Mouse (Mus musculus) left cerebral cortex, adult 11 months (tissue): ENCODE data around the gene Pcdh15.
A peak's percentile ranks its signal among the peaks of the same experiment; 100 is the strongest.

Experiments used
- DNase-seq: peaks from one replicate; pipeline ENCODE4 v3.0.0; 2022; ENCODE audit warnings: low spot score

The Pcdh15 gene

DNA sequence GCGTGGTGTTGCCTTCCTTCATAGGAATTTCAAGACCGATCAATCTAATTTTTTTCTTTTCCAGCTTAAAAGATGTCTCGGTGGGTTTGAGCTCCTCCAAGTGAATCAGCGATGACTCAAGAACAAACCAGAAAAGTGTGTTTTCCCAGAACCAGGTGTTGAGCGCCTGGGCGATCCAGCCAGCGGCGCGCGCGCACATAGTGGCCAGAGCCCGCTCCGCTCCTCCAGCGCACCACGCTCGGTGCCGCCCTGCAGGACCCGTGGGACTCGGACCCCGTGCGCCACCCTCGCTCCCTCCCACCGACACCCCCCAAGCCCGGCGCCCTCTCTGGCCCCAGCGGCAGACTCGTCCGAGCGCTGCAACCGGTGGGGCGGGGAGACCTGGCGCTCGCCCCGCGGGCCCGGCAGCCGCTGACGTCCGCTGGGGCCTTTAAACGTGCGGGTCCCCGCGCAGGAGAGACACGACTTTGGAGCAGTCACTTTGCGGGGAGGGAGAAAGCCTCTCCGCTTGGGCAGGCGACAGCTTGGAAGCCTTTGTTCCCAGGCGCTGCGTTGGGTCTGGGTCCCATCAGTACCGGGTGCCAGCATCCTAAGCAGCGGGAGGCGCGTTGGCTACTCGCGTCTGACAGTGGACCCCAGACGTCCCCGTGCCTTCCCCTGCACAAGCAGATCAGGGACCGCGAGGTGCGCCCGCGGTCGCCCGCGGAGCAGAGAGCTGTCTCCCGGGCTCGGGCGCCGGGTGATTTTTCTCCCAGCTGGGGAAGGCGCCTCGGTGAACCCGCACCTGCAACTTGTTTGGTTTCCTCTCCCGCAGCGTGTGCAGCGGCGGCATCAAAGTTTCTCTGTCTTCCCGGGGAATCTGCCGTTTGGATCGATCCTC is at the start of gene Pcdh15:
Gene Pcdh15 (plus strand): TSS at position 377 of the 880 bp plus-strand sequence.
- no peak for DNase-seq

DNA sequence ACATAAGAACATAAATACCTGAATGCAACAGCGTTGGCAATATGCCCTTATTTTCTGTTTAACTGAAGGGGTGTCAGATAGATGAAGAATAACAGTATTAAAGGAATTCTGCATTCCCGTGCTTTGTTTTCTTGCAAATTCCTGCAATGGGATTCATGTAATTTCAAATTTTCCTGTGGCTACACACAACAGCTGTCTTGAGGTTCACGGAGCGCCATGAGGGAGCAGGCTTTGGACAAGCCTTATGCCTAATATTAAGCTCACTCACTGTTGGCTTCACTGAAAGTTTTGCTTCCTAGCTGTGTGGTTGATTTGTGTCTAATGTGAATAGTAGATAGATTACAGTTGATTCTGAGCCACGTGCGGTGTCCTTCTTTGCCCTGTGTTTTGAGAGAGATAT is 47.1 kb upstream of the Pcdh15 start:
- DNase-seq = no peak

DNA sequence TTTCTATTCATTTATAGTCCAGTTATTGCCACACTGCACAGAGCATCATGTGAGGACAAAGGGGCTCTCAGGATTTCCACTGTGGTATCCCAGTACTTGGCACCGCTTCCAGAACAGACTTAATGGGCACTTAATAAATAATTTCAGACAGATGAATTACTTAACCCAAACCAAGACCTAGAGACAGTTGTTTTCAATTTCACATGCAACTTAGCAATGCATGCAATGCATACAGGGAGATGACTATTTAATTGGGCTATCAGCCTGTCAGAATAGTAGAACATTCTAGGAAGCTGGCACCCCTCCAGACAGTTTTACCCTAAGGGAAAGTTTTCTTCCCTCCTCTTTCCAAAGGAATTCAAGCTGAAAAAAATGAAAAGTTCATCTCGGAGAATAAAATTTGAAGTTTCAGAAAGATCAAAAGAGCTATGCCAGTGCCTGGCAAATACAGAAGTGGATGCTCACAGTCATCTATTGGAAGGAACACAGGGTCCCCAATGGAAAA is 39.4 kb upstream of the Pcdh15 start:
- DNase-seq = no peak

DNA sequence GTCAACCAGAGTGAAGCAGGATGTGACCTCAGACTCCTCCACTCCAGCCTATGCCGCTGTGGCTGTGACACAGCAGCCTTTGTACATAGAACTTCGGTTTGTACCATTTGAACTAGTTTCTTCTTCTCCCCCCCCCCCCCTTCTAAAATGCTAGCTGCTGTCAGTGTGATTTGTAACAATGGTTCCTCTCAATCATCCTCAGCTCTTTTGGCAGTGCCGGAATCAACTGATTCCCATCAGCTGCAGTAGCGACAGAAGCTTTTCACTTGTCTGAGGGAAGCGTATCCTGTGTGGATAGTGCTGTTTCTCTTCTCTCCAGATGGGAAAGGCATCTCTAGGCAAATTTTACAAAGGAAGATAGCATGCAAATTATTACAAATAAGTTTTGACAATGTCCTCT is 12.4 kb upstream of the Pcdh15 start:
- no peak for DNase-seq

DNA sequence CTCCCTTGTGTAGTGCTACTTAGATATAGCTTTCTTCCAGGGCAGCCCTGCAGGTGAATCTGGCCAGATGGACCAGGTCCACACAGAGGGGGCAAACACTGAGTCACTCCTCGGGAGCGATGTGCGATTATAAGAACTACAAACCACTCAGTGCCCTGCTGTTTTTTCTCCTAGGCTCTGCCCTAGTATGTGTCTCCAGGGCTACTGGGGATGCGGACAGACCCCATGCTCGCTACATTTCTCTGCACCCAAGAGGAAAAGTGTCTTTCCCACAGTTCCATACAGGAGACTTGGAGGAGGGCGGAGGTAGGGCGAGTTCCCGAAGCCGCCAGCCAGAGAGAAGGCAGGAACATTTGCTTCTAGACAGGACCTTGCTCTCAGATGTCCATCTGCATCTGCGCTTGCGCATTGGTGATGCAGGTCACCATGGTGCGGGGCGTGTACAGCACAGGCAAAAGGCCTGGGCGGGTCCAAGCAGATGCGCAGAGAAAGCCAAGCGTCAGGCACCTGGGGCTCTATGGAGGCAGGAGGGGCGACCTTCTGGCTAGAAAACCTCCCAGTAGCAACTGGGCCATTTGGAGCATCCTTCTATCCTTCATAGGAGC is 2.5 kb upstream of the Pcdh15 start:
- peak; percentile 61 for DNase-seq

DNA sequence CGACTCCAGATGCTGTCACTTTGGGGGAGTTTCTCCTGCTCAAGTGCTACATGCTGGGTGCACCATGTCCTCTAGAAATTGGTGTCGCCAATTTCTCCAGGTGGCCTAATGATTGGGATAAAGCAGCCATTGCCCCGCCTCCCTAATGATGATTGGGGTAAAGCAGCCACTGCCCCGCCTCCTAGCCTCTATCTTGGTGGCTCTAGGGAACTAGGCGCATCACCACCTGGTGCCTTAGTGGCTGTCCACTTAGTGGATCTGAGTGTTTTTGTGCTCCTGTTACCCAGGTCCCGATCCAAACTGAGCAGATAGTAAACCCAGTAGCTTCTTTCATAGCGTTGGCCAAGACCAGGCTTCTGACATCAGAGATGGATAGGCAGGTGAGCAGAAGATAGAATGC is 2.0 kb upstream of the Pcdh15 start:
- no peak for DNase-seq

DNA sequence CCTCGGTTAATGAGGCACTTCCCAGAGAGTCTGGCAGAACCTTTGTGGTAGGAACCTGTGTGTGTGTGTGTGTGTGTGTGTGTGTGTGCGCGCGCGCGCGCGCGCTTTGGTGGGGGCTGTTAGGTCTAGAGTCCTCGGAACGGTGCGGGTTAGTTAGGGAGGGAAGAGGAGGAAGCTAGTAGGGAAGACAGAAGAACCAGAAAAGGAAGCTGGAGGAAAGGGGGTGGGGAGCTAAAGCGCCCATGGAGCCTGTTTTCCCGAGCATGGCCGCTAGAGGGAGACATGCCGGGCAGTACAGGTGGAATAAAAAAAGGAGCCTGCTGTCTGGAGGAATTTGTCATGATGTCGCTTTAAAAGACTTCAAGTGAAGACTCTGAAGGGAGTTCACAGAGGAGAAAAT is 1.2 kb upstream of the Pcdh15 start:
- peak; percentile 73 for DNase-seq

DNA sequence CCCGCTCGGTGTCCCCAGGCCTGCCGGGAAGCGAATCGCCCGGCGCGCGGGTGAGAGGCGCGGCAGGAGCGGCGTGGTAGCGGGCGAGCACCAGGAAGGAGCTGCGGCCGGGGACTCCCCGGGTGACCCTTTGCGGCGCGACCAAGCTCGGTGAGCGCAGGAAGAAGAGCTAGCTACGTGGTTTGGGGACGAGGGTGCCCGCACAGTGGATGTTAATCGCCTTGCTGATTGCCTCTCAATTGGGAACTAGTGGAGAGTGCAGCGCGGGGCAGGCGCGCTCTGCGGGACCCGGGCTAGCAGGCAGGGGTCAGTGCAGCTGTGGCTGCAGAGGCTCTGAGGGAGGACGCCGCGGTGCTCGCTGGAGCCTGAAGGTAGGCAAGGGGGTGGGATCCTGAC is 702 bp downstream of the Pcdh15 start:
- DNase-seq = no peak

DNA sequence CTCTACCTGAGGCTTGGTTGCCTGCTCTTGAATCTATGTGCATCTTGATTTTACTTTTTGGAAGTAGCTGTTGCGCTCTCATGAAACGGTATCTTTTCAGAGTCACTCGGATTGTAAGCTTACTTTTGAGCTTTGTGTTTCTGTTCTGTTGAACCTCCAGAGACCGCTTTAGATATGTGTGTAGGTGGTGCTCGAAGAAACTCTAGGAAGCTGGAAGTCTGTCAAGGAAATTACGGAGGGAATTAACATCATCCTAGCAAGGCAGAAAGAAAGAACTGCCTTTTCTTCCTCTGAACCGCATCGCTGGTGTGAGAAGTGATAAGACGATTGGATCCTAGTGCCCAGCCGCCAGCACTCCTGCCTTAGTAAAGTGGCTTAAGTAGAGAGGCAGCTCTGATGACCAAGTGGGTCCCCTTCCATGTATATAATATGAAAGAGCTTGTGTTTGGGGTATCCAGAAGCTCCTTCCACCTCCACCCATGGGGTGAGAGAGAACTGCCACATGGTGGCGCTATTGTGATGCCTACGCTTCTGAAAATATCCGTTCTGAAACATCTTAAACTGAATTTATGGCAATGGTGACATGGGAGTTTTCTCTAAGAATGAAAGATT is 4.3 kb downstream of the Pcdh15 start:
- no peak for DNase-seq

DNA sequence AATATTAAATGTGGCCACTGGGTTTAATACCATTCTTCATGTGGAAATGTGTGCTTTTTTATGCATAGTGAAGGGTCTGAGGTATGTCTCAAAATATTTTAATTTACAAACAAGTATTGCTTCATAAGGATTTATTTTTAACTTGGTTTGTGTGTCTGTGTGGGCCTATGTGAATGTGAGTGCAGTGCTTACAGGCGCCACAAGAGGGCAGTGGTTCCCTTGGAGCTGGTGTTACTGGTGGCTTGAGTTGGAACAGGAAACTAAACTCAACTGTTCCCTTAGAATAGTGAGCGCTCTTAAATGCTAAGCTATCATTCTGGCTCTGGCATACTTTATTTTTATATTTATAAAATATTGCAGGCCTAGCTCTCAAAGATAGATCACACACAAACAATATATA is 6.8 kb downstream of the Pcdh15 start:
- DNase-seq = no peak

DNA sequence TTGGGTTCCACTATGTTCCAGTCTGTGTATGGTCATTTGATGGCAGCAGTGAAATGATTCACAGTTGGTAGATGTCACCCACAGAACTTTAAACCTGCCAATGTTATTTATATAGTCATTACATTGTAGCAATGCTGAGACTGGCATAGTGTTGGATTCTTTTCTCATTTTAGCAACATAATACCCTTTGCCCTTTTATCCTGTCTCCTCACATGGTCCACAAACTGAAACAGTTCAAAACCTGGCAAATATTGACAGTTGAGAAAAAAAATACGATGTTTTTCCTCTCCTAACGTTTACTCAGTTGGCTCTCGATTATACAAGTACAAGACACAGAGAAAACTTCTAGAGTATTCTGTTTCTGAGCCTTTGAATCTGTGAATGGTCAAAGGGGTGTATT is 38.8 kb downstream of the Pcdh15 start:
- DNase-seq = no peak

DNA sequence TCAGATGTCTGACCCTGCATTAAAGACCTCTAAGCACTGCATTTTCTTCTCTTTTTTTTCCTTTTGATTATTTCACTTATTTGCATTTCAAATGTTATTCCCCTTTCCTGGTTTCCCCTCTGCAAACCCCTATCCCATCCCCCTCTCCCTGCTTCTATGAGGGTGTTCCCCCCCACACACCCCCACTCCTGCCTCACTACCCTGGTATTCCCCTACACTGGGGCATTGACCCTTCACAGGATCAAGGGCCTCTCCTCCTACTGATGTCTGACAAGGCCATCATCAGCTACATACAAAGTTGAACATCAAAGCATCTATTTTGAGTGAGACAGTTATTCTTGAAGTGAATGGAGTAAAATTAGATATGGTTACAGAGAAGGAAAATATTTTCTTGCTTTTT is 48.4 kb downstream of the Pcdh15 start:
- DNase-seq = no peak

DNA sequence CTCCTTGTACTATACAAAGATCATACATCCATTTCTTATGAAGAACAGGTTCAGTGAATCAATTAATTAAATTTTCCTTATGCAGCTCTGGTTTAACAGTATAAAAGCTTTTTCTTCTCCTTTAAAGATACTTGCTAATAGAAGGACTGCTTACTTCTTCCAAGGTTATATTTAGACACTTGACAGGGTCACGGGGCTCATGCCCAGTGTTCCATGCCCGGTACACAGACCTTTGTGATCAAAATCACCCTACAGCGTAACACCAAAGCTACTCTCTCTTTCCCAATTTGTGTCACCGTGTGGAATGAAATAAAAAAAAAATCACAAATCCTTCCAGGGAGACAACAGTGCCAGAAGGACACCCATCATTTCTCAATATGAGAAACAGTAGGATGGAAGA is 48.8 kb downstream of the Pcdh15 start:
- no peak for DNase-seq

DNA sequence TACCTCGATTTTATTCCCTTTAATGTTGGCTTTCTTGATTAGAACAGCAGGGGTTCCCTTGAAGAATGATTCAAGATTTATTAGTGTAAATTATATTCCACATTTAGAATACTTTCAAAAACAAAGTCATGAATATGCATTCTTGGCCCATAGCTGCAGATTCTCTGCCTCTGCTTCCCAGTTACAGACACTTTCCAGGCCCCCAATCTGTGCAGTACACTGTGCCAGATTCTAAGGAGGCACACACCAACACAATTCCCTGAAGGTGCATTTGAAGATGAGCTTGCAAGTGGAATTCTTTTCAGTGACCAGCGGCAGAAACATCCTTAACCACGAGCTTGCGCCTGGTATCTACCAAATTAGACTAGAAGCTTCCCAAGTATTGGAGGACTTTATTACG is 55.4 kb downstream of the Pcdh15 start:
- DNase-seq = no peak

DNA sequence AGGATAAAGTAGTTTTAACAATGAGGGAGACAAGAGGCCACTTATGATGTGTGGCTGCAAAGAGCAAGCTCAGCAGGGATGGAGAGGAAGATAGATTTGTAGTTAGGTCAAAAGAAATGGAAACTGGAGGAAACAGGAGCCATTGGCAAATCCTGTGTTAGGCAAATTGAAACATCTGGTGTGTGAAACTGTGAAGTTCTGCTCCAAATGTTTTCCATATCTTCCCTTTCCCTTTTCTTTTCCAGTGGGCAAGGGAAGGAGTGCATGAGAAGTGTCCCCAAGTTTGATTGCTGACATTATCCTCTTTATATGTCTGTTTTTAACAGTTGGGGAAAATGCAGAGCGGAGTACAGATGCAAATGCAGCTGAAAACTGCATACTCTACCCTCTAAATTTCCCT is 62.6 kb downstream of the Pcdh15 start:
- DNase-seq = no peak

DNA sequence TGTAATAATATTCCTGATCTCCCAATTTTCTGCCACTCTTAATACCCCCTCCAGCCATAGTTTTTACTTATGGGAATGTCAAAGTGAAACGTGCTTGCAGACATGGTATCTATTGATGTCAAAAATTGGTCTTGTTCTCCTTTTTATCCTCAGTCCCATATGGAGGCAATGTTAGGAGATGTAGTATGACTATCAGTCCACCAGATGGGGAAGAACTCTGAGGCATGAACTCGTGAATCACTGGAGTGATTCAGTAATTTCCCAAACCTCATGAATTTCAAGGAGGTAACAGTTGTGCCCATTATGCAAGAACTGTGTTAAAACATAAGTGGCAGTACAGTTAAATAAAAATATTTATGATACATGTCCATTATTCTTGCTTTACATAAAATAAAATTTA is 116.9 kb downstream of the Pcdh15 start:
- no peak for DNase-seq

DNA sequence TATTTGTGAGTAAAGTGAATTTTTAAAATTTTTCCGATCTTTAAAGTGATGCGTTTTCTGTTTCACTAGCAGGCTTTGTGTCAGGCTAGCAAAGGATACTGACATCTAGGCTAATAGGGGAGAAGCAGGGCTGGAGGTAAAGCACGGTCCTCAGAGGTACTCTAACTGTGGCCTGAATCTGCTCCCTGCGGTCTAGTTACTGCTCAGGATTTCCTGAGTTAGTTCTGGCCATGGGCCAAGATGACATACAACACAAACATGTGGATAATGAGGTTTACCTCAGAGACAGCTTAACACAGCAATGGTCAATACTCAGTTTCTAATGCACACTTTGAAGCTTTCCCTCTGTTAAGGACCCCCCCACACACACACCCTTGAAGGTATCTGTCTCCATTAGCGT is 143.2 kb downstream of the Pcdh15 start:
- no peak for DNase-seq

DNA sequence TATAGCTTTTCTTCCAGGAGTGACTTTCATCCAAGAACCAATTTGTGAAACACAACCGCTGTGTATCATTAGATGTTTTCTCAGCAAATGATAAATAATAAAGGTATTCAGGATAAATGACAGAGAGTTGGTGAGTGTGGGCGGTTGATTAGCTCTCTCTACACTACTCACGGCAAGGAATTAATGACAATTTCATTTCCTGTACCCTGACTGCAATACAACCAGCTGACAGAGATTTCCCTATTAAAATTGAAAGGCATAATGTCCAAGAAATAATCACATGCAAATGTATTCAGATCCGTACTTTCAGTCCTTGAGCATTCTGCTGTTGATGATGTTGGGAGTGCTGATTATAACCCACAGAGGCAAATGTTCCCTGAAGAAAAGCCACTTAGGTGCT is 181.3 kb downstream of the Pcdh15 start:
- DNase-seq = no peak

DNA sequence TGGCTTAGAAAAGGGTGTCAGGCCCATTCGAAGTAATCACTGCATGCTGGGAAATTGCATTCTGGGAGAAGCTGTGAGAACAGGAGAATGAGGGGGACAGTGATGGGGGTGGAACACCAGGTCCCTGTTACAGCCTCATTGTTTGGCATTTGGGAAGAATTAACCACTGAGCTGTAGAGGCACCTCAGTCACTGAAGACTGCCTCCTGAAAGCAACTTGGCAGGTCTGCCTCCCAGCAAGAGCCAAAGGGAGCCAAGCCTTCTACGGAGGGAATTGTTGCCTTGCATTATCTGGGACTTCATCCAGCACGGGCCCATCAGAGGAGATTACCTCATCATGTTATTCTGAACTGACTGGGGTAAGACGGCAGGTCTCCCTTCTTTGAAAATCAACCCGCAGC is 197.3 kb downstream of the Pcdh15 start:
- DNase-seq = no peak

DNA sequence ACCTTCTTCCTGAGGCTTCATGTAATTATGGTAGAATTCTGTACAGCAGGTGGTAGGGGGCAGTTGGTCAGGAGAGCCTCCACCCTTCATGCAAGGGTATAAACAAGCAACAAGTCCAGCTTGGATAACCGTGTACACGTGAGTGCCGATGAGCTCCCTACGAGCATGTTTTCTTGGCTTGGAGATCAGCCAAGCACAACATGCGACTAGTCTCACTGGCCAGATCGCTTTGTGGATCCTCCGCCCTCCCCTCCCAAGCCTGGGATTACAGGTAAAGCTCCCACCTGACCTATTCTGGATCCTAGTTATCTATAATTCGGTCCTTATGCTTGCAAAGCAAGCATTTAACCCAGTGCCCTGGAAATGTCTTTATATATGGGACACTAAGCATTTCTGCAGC is 202.8 kb downstream of the Pcdh15 start:
- no peak for DNase-seq

DNA sequence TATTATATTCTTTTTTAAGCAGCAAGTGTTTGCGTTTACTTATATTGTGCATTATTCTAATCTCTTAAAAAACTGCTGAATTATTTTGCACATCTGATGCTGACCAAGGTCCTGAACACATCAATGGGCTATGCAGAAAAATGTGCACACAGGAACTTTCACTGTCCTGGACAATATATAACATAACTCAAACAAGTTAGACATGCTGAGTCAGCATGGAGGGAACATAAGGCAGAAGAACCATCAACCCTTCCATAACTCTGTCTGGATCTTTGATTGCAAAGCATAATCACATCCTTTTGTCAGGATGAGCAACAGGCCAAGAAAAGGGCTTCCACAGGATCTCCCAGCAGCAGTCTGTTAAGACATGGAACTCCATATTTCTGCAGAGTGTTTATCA is 207.5 kb downstream of the Pcdh15 start:
- DNase-seq = no peak

DNA sequence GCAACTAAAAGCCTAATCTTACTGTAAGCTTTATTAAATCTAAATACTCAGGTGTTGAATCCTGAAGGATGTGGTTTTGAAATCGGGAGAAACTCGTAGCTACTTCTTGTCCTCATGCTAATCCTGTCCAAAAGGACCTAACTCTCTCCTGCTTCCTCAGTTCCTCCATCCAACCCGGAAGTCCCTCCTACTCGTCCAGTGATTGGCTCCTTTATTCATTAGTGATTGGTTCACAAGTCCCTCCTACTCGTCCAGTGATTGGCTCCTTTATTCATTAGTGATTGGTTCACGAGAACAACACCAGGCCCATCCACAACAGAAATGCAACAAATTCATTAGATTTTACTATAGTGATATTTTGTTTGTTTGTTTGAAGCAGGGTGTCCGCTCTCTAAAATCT is 227.7 kb downstream of the Pcdh15 start:
- DNase-seq = no peak

DNA sequence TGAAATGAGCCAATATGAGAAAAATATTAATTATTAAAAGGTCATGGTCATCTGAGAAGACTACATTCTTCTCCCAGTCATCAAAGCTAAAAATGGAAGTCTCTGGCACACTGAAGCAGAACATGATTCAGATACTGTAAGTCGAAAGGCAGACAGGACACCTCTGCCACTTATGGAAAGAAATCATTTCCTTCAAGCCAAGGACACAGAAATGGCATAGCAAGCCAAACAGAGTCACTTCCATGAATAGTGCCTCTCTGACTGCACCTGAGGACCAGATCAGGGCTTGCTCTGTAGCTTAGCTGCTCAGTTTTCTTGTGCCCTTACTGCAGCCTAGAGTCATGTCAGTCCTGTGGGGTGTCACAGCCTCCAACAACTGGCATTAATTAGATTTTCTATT is 234.3 kb downstream of the Pcdh15 start:
- no peak for DNase-seq
